Mouse (Mus musculus) ZHBTc4 (cell line): ENCODE measurements around the gene Pdss2.

Experiments used
- DNase-seq: peaks from one replicate; pipeline ENCODE4 v3.0.0-alpha.2; 2011; ENCODE audit warnings: low read depth, low spot score

Gene Pdss2

GRCm38 (mm10) chr10:43220910-43221625 lies at the start of gene Pdss2:
Gene Pdss2, plus strand, starts transcription at chr10:43221486.
- DNase-seq, result peak; percentile 97

GRCm38 (mm10) chr10:43172066-43172465 lies 49.2 kb upstream of the Pdss2 start:
- DNase-seq, result no peak

- DNase-seq, result no peak
Observed at GRCm38 (mm10) chr10:43172554-43172953, 48.7 kb upstream of the Pdss2 start.

GRCm38 (mm10) chr10:43173141-43173827 lies 48.0 kb upstream of the Pdss2 start:
- DNase-seq, result peak; percentile 57

- peak; percentile 53 for DNase-seq
Observed at GRCm38 (mm10) chr10:43173828-43174325, 47.4 kb upstream of the Pdss2 start.

GRCm38 (mm10) chr10:43174326-43175155 lies 46.7 kb upstream of the Pdss2 start, which contains the start of the genes Sobp and 9030612E09Rik:
Gene Sobp, minus strand, starts transcription at chr10:43174530.
Gene 9030612E09Rik, plus strand, starts transcription at chr10:43174704.
- peak; percentile 74 for DNase-seq

- peak; percentile 26 for DNase-seq
Observed at GRCm38 (mm10) chr10:43175156-43175601, 46.1 kb upstream of the Pdss2 start.

GRCm38 (mm10) chr10:43180313-43180912 lies 40.9 kb upstream of the Pdss2 start:
- no peak for DNase-seq

- DNase-seq, result peak; percentile 64
Observed at GRCm38 (mm10) chr10:43200206-43200605, 21.1 kb upstream of the Pdss2 start.

GRCm38 (mm10) chr10:43203865-43204264 lies 17.4 kb upstream of the Pdss2 start:
- DNase-seq, result no peak

GRCm38 (mm10) chr10:43211866-43212265 lies 9.4 kb upstream of the Pdss2 start:
- peak; percentile 89 for DNase-seq

GRCm38 (mm10) chr10:43217361-43217900 lies 3.9 kb upstream of the Pdss2 start:
- no peak for DNase-seq

GRCm38 (mm10) chr10:43220479-43220878 lies 807 bp upstream of the Pdss2 start:
- DNase-seq, result no peak

- no peak for DNase-seq
Observed at GRCm38 (mm10) chr10:43221659-43222058, 373 bp downstream of the Pdss2 start.

- no peak for DNase-seq
Observed at GRCm38 (mm10) chr10:43223391-43223790, 2.1 kb downstream of the Pdss2 start.

- DNase-seq, result peak; percentile 43
Observed at GRCm38 (mm10) chr10:43226391-43226790, 5.1 kb downstream of the Pdss2 start.

- no peak for DNase-seq
Observed at GRCm38 (mm10) chr10:43229236-43229635, 8.0 kb downstream of the Pdss2 start.

- DNase-seq, result no peak
Observed at GRCm38 (mm10) chr10:43234522-43234921, 13.2 kb downstream of the Pdss2 start.

- DNase-seq, result no peak
Observed at GRCm38 (mm10) chr10:43235011-43235410, 13.7 kb downstream of the Pdss2 start.

- DNase-seq, result no peak
Observed at GRCm38 (mm10) chr10:43235758-43236669, 14.7 kb downstream of the Pdss2 start.
